Mouse (Mus musculus): ENCODE data around the gene Nudcd2.
"Not testable (repeated sequence)": the region's sequence is repeated elsewhere in the genome, so short reads cannot be mapped to it uniquely, and the experiment has no call there.

Nudcd2 gene

GRCm38 (mm10) chr11:40733339-40734174 is at the start of gene Nudcd2, which contains the start of gene Hmmr:
Nudcd2 (plus strand) TSS chr11:40733667.
Hmmr (minus strand) TSS chr11:40733422.
- peak; percentile 69 for DNase-seq (ENCODE audit: low spot score)

GRCm38 (mm10) chr11:40690444-40691127 is 42.9 kb upstream of the Nudcd2 start:
- DNase-seq (ENCODE audit: low spot score), result no peak

- DNase-seq (ENCODE audit: low spot score), result no peak
Observed at GRCm38 (mm10) chr11:40692101-40692509, 41.4 kb upstream of the Nudcd2 start.

GRCm38 (mm10) chr11:40692511-40693365 is 40.7 kb upstream of the Nudcd2 start:
- DNase-seq (ENCODE audit: low spot score), result peak; percentile 81

- DNase-seq (ENCODE audit: low spot score), result peak; percentile 18
Observed at GRCm38 (mm10) chr11:40693366-40693951, 40.0 kb upstream of the Nudcd2 start.

GRCm38 (mm10) chr11:40694311-40695087 is 39.0 kb upstream of the Nudcd2 start:
- DNase-seq (ENCODE audit: low spot score), result no peak

- no peak for DNase-seq (ENCODE audit: low spot score)
Observed at GRCm38 (mm10) chr11:40695103-40695502, 38.4 kb upstream of the Nudcd2 start, which contains the start of gene Mat2b. Mat2b (minus strand) TSS chr11:40695203.

GRCm38 (mm10) chr11:40709899-40710298 is 23.6 kb upstream of the Nudcd2 start:
- DNase-seq (ENCODE audit: low spot score), result not testable (repeated sequence)

GRCm38 (mm10) chr11:40713858-40714257 is 19.6 kb upstream of the Nudcd2 start:
- no peak for DNase-seq (ENCODE audit: low spot score)

- no peak for DNase-seq (ENCODE audit: low spot score)
Observed at GRCm38 (mm10) chr11:40715524-40715923, 17.9 kb upstream of the Nudcd2 start.

- no peak for DNase-seq (ENCODE audit: low spot score)
Observed at GRCm38 (mm10) chr11:40718324-40718723, 15.1 kb upstream of the Nudcd2 start.

- no peak for DNase-seq (ENCODE audit: low spot score)
Observed at GRCm38 (mm10) chr11:40732997-40733338, 499 bp upstream of the Nudcd2 start.

GRCm38 (mm10) chr11:40734251-40734752 is 835 bp downstream of the Nudcd2 start:
- DNase-seq (ENCODE audit: low spot score), result no peak

- DNase-seq (ENCODE audit: low spot score), result no peak
Observed at GRCm38 (mm10) chr11:40737369-40737768, 3.9 kb downstream of the Nudcd2 start.

GRCm38 (mm10) chr11:40741605-40742262 is 8.3 kb downstream of the Nudcd2 start:
- DNase-seq (ENCODE audit: low spot score), result no peak

- DNase-seq (ENCODE audit: low spot score), result no peak
Observed at GRCm38 (mm10) chr11:40744348-40744747, 10.9 kb downstream of the Nudcd2 start.

GRCm38 (mm10) chr11:40746361-40746760 is 12.9 kb downstream of the Nudcd2 start:
- DNase-seq (ENCODE audit: low spot score), result no peak

GRCm38 (mm10) chr11:40747716-40748115 is 14.2 kb downstream of the Nudcd2 start:
- DNase-seq (ENCODE audit: low spot score), result no peak

- DNase-seq (ENCODE audit: low spot score), result no peak
Observed at GRCm38 (mm10) chr11:40753836-40754235, 20.4 kb downstream of the Nudcd2 start.

- DNase-seq (ENCODE audit: low spot score), result no peak
Observed at GRCm38 (mm10) chr11:40754664-40755107, 21.2 kb downstream of the Nudcd2 start.

Measured in urinary bladder, postnatal 10 days (tissue).